Mouse (Mus musculus) lung, adult 2 months (tissue): ENCODE results near the gene Greb1.

Experiments
- CTCF ChIP-seq: fragments of 200-500 bp; IDR thresholded peaks from 2 replicates; pipeline ENCODE4 v1.5.1; 2011; ENCODE audit warnings: mild to moderate bottlenecking, low read length, control low read depth; ENCODE audit not compliant: insufficient read depth
- POLR2A ChIP-seq: fragments of 200-500 bp; IDR thresholded peaks from 2 replicates; pipeline ENCODE4 v1.6.1; 2011; ENCODE audit warnings: low read depth, mild to moderate bottlenecking, control low read depth, low read length, borderline replicate concordance; ENCODE audit errors: extremely low read depth

GRCm38 (mm10) chr12:16769601-16770165, 31.0 kb downstream of the Greb1 start:
- TF ChIP-seq CTCF (no peak), POLR2A (no peak)
